Mouse (Mus musculus): ENCODE measurements around the gene Brca2. TPM values are rescaled to one million over a fixed set of nuclear protein-coding genes. Genes with fewer than 3 reads are reported as not detected.

Brca2 gene
- polyA plus RNA-seq, 1 experiment from 2014 or later: 14.3 TPM

- H3K27me3 ChIP-seq: no peaks in the 10 kb centered on the region
- no peak overlapping the region for H3K27ac ChIP-seq (replicated peaks)
- no peak overlapping the region for H3K4me2 ChIP-seq
- no peak overlapping the region for H3K4me3 ChIP-seq
- no peak overlapping the region for H3K9ac ChIP-seq
- H3K4me1 ChIP-seq (replicated peaks): peaks cover 13% of the 10 kb centered on the region
- WGBS: 90% methylated on average over 1 of the region's 1 CpGs
- H3K36me3 ChIP-seq: no peaks in the 10 kb centered on the region
- no peak for ATAC-seq (ENCODE audit: low FRiP score, low read depth)
- no peaks in the 10 kb centered on the region for H3K9me3 ChIP-seq
Observed at GRCm38 (mm10) chr5:150519551-150519950, 2.9 kb upstream of the Brca2 start.

- Histone ChIP-seq H3K9ac (peak overlapping the region; percentile 76), H3K36me3 (no peaks in the 10 kb centered on the region), H3K27me3 (no peaks in the 10 kb centered on the region), H3K9me3 (no peaks in the 10 kb centered on the region), H3K4me3 (peak overlapping the region; percentile 69), H3K27ac (replicated peaks) (peak overlapping the region; percentile 73), H3K4me2 (peak overlapping the region; percentile 65), H3K4me1 (replicated peaks) (peaks cover 13% of the 10 kb centered on the region)
- 8% methylated on average over 11 of the region's 11 CpGs for WGBS
- no peak for ATAC-seq (ENCODE audit: low FRiP score, low read depth)
Observed at GRCm38 (mm10) chr5:150522867-150523234, 421 bp downstream of the Brca2 start.

- peaks cover 13% of the 10 kb centered on the region for H3K4me1 ChIP-seq (replicated peaks)
- H3K27ac ChIP-seq (replicated peaks): no peak overlapping the region
- H3K27me3 ChIP-seq: no peaks in the 10 kb centered on the region
- no peaks in the 10 kb centered on the region for H3K36me3 ChIP-seq
- H3K9ac ChIP-seq: no peak overlapping the region
- H3K9me3 ChIP-seq: no peaks in the 10 kb centered on the region
- H3K4me2 ChIP-seq: no peak overlapping the region
- no peak overlapping the region for H3K4me3 ChIP-seq
- ATAC-seq (ENCODE audit: low FRiP score, low read depth): no peak
- WGBS: 89% methylated on average over 2 of the region's 2 CpGs
Observed at GRCm38 (mm10) chr5:150525239-150525638, 2.8 kb downstream of the Brca2 start.

GRCm38 (mm10) chr5:150541302-150541701, 18.9 kb downstream of the Brca2 start:
- no peak overlapping the region for H3K27ac ChIP-seq (replicated peaks)
- no peak for ATAC-seq (ENCODE audit: low FRiP score, low read depth)
- no peaks in the 10 kb centered on the region for H3K4me1 ChIP-seq (replicated peaks)
- H3K9ac ChIP-seq: no peak overlapping the region
- no peak overlapping the region for H3K4me2 ChIP-seq
- H3K9me3 ChIP-seq: no peaks in the 10 kb centered on the region
- whole genome bisulfite sequencing: 94% methylated on average over 1 of the region's 1 CpGs
- no peak overlapping the region for H3K4me3 ChIP-seq
- H3K27me3 ChIP-seq: no peaks in the 10 kb centered on the region
- H3K36me3 ChIP-seq: peaks cover 26% of the 10 kb centered on the region

DNA sequence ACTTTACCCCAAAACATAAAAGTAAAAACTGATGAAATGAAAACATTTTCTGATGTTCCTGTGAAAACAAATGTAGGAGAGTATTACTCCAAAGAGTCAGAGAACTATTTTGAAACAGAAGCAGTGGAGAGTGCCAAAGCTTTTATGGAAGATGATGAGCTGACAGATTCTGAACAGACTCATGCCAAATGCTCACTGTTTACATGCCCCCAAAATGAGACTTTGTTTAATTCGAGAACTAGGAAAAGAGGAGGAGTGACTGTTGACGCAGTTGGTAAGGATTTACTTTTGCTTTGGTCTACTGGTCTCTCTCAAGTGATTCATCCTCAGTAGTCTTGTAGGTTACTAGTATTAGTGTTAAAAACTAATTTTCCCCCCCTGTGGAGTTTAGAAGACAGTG, 20.8 kb downstream of the Brca2 start:
- H3K4me1 ChIP-seq (replicated peaks): no peaks in the 10 kb centered on the region
- no peaks in the 10 kb centered on the region for H3K27me3 ChIP-seq
- no peak overlapping the region for H3K27ac ChIP-seq (replicated peaks)
- no peak overlapping the region for H3K4me3 ChIP-seq
- 93% methylated on average over 2 of the region's 2 CpGs for WGBS
- H3K4me2 ChIP-seq: no peak overlapping the region
- H3K9me3 ChIP-seq: no peaks in the 10 kb centered on the region
- no peak overlapping the region for H3K9ac ChIP-seq
- no peak for ATAC-seq (ENCODE audit: low FRiP score, low read depth)
- peaks cover 19% of the 10 kb centered on the region for H3K36me3 ChIP-seq

- Histone ChIP-seq H3K27ac (replicated peaks) (no peak overlapping the region), H3K4me3 (no peak overlapping the region), H3K4me1 (replicated peaks) (no peaks in the 10 kb centered on the region), H3K9ac (no peak overlapping the region), H3K36me3 (peaks cover 11% of the 10 kb centered on the region), H3K4me2 (no peak overlapping the region), H3K27me3 (no peaks in the 10 kb centered on the region), H3K9me3 (no peaks in the 10 kb centered on the region)
- WGBS: 75% methylated on average over 3 of the region's 3 CpGs
- no peak for ATAC-seq (ENCODE audit: low FRiP score, low read depth)
Observed at GRCm38 (mm10) chr5:150551637-150552036, 29.2 kb downstream of the Brca2 start.

DNA sequence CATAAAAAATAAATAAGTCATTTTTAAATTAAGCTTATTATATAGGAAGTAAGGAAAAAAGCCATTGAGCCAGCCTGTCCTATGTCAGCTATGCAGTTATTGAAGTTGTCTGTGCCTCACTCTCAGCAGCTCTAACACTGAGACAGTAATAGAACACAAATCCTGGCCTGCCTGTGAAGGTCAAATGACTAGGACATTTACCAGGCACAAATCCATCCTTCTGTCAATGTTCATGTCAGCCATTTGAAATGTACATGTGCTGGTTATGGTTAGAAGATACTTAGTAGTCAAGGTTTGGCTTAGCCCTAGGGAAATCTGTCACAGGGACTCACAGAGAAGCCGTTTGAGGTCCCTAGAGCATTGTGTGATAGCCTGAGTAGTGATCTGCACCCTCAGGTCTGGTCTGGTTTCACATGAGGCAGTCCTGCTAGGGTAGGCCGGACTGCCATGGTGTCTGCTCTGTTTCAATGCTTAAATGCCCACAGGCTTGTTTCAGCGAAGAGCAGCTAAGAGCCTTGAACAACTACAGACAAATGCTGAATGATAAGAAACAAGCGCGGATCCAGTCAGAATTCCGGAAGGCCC, 37.2 kb downstream of the Brca2 start:
- Histone ChIP-seq H3K4me1 (replicated peaks) (no peaks in the 10 kb centered on the region), H3K9ac (no peak overlapping the region), H3K4me3 (no peak overlapping the region), H3K4me2 (no peak overlapping the region), H3K27me3 (no peaks in the 10 kb centered on the region), H3K36me3 (no peaks in the 10 kb centered on the region; the same call in 1 of the 2 replicates), H3K27ac (replicated peaks) (no peak overlapping the region), H3K9me3 (no peaks in the 10 kb centered on the region)
- WGBS: 96% methylated on average over 6 of the region's 6 CpGs
- no peak for ATAC-seq (ENCODE audit: low FRiP score, low read depth)

DNA sequence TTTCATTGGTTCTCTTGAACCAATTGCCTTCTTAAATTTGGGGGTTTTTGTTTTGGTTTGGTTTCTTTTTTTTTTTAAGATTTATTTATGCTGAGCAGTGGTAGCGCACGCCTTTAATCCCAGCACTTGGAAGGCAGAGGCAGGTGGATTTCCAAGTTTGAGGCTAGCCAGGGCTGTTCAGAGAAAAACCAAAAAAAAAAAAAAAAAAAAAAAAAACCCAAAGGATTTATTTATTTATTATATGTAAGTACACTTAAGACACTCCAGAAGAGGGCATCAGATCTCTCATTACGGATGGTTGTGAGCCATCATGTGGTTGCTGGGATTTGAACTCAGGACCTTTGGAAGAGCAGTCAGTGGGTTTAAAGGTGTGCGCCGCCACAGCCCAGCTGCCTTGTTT, 38.4 kb downstream of the Brca2 start:
- Histone ChIP-seq H3K36me3 (no peaks in the 10 kb centered on the region), H3K4me1 (replicated peaks) (no peaks in the 10 kb centered on the region), H3K9me3 (no peaks in the 10 kb centered on the region), H3K9ac (no peak overlapping the region), H3K4me2 (no peak overlapping the region), H3K27me3 (no peaks in the 10 kb centered on the region), H3K27ac (replicated peaks) (no peak overlapping the region), H3K4me3 (no peak overlapping the region)
- 96% methylated on average over 5 of the region's 5 CpGs for WGBS
- no peak for ATAC-seq (ENCODE audit: low FRiP score, low read depth)

DNA sequence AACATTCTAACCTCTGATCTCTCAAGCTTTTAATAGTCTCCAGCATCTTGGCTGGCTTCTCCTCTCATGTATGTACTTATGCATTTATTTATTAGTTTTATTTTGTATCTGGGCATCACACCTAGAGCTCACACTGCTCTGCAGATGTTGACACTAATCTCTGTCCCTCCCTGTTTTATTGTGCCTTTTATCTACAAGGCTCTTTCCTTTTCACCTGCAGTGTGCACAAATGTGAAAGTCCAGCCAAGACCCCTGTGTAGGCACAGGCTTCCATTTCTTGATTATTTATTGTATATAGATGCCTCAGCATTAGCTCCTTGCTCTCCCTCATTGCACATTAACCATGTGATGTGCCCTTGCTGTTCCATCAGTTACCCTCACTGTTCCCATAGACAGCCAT, 38.9 kb downstream of the Brca2 start:
- Histone ChIP-seq H3K9ac (no peak overlapping the region), H3K4me3 (no peak overlapping the region), H3K36me3 (no peaks in the 10 kb centered on the region), H3K27me3 (no peaks in the 10 kb centered on the region), H3K4me1 (replicated peaks) (no peaks in the 10 kb centered on the region), H3K4me2 (no peak overlapping the region), H3K27ac (replicated peaks) (no peak overlapping the region), H3K9me3 (no peaks in the 10 kb centered on the region)
- no peak for ATAC-seq (ENCODE audit: low FRiP score, low read depth)

- Histone ChIP-seq H3K9me3 (no peaks in the 10 kb centered on the region), H3K27ac (replicated peaks) (no peak overlapping the region), H3K9ac (no peak overlapping the region), H3K4me3 (no peak overlapping the region), H3K4me1 (replicated peaks) (no peaks in the 10 kb centered on the region), H3K4me2 (no peak overlapping the region), H3K27me3 (no peaks in the 10 kb centered on the region), H3K36me3 (no peaks in the 10 kb centered on the region)
- 94% methylated on average over 5 of the region's 5 CpGs for WGBS
- ATAC-seq (ENCODE audit: low FRiP score, low read depth): no peak
Observed at GRCm38 (mm10) chr5:150561783-150562182, 39.4 kb downstream of the Brca2 start.

DNA sequence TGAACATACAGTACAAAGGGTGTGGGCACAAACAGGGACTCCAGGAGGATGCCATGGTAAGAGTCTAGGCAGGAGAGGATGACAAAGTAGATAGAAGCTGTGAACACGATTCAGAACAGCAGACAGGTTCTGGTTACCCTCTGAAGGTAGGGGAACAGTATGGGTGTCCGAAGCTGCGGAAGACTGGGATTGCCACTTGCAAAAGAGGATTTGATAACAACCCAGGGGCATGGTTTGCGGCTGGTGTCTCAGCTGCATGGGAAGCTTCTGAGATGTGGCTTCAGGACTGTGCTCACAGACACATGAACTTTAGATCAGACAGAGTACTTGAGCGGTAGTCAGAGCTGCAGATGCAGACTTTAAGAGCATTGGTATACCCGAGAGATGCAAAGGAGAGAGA, 42.0 kb downstream of the Brca2 start:
- H3K36me3 ChIP-seq: peaks cover 4% of the 10 kb centered on the region
- no peak overlapping the region for H3K4me2 ChIP-seq
- H3K4me3 ChIP-seq: no peak overlapping the region
- no peaks in the 10 kb centered on the region for H3K27me3 ChIP-seq
- H3K9ac ChIP-seq: no peak overlapping the region
- no peak overlapping the region for H3K27ac ChIP-seq (replicated peaks)
- ATAC-seq (ENCODE audit: low FRiP score, low read depth): no peak
- no peaks in the 10 kb centered on the region for H3K4me1 ChIP-seq (replicated peaks)
- 93% methylated on average over 6 of the region's 6 CpGs for WGBS
- H3K9me3 ChIP-seq: no peaks in the 10 kb centered on the region

- 40% methylated on average over 3 of the region's 3 CpGs for WGBS
- Histone ChIP-seq H3K4me1 (replicated peaks) (no peaks in the 10 kb centered on the region), H3K9me3 (no peaks in the 10 kb centered on the region), H3K36me3 (peaks cover 7% of the 10 kb centered on the region), H3K9ac (no peak overlapping the region), H3K4me2 (no peak overlapping the region), H3K4me3 (no peak overlapping the region), H3K27me3 (no peaks in the 10 kb centered on the region), H3K27ac (replicated peaks) (no peak overlapping the region)
- no peak for ATAC-seq (ENCODE audit: low FRiP score, low read depth)
Observed at GRCm38 (mm10) chr5:150566226-150566625, 43.8 kb downstream of the Brca2 start.

- H3K4me2 ChIP-seq: no peak overlapping the region
- no peak for ATAC-seq (ENCODE audit: low FRiP score, low read depth)
Observed at GRCm38 (mm10) chr5:150566971-150567370, 44.5 kb downstream of the Brca2 start.

More at GRCm38 (mm10) chr5:150566971-150567370, 44.5 kb downstream of the Brca2 start:
- Histone ChIP-seq H3K4me1 (replicated peaks) (no peaks in the 10 kb centered on the region), H3K9ac (no peak overlapping the region), H3K27me3 (no peaks in the 10 kb centered on the region), H3K36me3 (peaks cover 11% of the 10 kb centered on the region), H3K4me3 (no peak overlapping the region), H3K27ac (replicated peaks) (no peak overlapping the region), H3K9me3 (no peaks in the 10 kb centered on the region)
- WGBS: 94% methylated on average over 5 of the region's 5 CpGs
